Mouse (Mus musculus): ENCODE data around the gene Fbp1. TPM values are rescaled to one million over a fixed set of nuclear protein-coding genes. Genes with fewer than 3 reads are reported as not detected.

Fbp1 gene
- polyA plus RNA-seq, 1 experiment from 2014 or later: not detected

Other genes starting within 250 kb of the Fbp1 start
- gene Platr25, start 127.6 kb downstream of the Fbp1 start, polyA plus RNA-seq (2015; fragmentation: Nextera tagmentation; extraction: Ambion mirVana): 40.3 and 42.1 TPM in 2 replicates
- gene Gm5141, start 102.5 kb downstream of the Fbp1 start, polyA plus RNA-seq (2015; fragmentation: Nextera tagmentation; extraction: Ambion mirVana): 12.8 and 14.2 TPM in 2 replicates
- 0.36 and 0.41 TPM in 2 replicates for gene Fbp2, start 29.9 kb downstream of the Fbp1 start, polyA plus RNA-seq (2015; fragmentation: Nextera tagmentation; extraction: Ambion mirVana)
- 30.0 and 30.5 TPM in 2 replicates for gene 2010111I01Rik, start 76.6 kb upstream of the Fbp1 start, polyA plus RNA-seq (2015; fragmentation: Nextera tagmentation; extraction: Ambion mirVana)